Mouse (Mus musculus): ENCODE data around the gene Polr3k.

Gene Polr3k

DNA sequence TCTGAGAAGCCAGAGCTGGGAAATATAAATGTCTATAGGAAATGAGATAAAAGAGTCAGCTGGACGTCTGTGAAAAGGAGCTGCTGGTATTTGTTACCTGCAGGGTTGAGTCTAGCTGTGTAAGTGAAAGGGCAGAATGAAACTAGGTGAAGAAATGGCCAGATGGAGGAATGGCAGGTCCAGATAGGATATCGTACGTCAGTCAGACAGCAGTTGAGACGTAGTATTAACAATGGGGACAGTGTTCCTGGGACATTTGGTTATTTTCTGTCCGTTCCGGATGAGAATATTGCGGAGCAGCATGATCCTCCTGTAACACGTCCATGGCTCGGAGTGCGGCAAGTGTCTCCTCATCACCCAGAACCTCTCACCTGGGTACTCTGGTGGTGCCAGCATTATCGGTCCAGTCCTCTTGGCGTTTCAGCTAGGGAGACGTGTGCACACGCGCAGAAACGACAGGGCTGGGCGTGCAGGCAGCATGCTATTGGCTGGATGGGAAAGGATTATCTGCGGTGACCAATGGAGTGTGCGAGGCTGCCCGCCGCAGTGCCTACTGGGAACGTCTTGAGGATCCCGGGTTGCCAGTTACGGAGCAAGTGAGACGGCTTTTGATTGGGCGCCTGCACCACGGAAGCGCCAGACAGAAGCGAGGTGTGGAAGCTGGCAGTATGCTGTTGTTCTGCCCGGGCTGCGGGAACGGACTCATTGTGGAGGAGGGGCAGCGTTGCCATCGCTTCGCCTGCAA lies at the start of gene Polr3k:
Gene Polr3k (plus strand): TSS at position 547 of the 745 bp plus-strand sequence.
- DNase-seq (ENCODE audit: extremely low read depth, low read depth, low spot score): peak; percentile 70

DNA sequence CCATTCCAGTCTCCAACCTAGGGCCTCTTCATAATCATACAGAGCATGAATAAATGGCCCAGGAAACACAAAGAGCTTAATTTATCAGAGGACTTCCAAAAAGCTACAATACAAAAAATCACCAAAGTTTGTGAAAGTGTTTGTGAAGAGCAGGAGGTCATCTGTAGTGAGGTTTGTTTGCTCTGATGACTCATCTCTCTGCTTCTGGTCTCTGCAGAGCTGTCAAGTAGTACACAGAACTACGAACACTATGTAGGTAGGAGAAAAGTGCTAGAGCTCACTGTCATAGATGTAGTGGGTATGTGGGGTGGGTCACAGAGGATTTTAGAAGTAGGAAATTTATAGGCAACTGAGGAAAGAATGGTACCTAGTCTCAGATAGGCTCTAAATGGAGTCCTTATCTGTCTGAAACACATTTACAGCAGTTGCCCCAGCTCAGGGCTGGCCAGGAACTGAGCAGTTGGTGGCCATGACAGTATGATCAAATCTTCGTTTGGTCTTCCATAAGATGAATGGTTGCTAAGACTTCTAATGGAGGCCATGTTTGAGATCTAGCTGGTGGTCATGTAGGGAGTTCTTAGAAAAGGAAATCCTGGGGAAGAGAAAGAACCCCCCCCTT lies 35.0 kb upstream of the Polr3k start:
- DNase-seq (ENCODE audit: extremely low read depth, low read depth, low spot score): no peak

DNA sequence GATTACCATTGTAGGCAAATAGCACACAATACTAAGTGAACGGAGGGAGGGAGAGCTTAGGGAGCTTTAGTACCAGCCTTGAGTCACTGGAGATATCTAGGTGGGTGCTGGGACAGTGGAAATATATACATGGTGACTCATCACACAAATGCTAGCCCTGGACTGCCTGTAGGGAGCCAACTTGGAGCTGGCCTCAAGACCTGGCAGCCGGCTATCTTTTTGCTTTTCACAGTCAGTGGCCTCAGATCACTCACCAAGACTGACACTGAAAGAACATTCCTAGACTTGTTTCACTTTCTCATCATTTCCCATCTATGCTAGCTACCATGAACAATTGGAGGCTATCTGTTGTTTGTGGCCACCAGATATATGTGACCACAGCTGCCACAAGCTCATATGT lies 31.4 kb upstream of the Polr3k start:
- no peak for DNase-seq (ENCODE audit: extremely low read depth, low read depth, low spot score)

DNA sequence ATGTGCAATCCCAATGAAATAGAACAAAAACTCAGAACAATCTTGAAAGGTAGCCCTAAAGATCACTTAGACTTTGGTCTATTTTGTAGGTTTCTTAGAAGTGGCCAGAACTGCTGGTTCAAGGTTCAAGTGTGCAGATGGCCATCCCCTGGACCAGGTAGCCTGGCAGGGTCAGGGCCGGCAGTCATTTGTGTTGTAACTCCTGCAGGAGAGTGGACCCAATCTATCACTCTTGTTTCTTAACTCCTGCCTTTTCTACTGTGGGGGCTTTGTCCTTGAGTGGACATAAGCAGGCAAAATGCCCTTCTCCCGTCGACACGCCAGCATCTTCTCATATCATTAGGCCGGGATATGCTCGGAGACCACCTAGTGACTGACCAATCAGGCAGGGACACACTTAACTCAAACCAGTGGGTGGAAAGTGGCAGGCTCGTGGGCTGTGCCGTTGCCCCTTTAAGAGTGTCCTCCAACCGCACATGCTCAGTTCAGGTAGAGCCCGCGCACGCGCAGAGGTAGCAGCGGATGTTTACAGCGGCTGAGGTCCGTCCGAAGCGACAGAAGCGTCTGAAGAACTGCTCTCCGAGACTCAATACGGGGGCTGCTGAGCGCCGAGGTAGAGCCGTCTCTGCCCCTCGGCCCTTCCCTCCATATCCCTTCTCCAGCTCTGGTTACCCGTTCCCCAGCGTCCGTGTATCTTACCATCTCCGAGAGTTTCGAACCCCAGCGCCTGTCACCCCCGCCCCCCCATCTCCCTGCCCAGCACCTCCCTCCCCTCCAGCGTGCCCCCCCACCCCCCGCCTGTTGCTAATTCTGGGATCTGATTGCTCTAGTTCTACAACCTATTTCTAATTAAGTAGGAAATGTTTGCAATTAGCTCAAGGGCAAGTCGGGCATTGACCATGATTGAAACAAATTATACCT lies 26.5 kb upstream of the Polr3k start, which contains the start of gene Pcmtd2:
Gene Pcmtd2 (plus strand): TSS at position 483 of the 921 bp plus-strand sequence.
- DNase-seq (ENCODE audit: extremely low read depth, low read depth, low spot score): peak; percentile 30

DNA sequence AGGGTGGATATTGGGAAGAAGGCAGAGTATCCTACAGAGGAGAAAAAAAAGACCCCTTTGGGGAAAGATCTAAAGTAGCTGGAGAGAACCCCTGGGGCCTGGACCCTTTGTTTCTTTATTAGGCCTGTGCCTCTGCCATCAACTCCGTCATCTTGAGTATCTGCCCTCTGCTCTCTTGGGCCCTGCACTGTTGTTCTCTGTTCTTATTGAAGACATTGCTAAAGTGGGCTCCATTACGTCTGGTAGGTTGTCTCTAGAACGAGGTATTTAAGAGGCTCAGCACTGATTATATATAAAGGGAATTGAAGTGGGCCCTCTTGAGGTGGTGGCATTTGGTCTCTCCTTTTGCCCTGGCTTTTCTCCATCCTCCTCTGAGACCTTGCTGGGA lies 25.9 kb upstream of the Polr3k start:
- DNase-seq (ENCODE audit: extremely low read depth, low read depth, low spot score): no peak

DNA sequence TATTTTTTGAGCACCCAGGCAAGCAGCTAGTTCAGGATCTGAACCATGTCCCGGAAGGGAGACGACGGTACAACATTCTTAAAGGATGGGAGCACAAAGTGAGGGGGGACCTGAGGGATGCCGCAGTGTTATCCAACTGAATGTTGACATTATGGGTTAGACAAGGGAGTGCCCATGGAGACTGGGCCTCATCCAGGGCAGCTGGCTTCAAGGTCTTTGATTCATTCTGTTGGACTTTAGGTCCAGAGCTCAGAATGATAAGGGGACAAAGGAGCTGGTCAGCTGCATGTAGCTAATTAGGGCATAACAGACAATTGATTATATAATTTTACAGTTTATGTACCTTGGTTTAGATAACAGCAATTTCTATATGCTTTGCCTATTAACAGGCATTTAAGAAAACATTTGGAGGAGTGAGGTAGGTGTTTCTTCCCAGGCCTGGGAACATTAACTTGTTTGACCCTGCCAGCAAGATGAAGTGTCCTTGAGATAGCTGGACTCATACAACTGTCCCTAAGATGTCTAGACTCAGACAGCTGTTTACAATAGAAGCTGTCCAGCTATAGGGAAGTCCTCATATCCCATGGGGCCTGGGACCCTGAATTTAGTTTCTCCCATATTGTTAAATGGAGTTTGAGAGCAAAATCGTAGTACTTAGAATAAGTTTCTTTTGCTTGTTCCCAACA lies 18.3 kb upstream of the Polr3k start:
- no peak for DNase-seq (ENCODE audit: extremely low read depth, low read depth, low spot score)

DNA sequence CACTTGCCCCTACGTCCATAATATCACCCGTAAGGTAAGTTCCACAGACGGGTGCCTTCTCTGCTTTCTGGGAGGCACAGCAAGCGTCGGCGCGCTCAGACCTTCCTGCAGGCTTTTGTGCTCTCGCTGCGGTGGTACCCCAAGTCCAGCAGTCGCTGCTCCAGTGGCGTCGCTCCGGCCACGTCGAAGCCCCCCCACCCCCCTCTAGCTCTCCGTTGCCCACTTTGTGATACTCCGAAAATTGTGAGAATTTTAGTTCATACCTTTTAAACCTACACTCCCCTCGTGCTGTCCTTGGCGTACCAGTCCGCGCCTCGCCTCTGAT lies 361 bp downstream of the Polr3k start:
- no peak for DNase-seq (ENCODE audit: extremely low read depth, low read depth, low spot score)

DNA sequence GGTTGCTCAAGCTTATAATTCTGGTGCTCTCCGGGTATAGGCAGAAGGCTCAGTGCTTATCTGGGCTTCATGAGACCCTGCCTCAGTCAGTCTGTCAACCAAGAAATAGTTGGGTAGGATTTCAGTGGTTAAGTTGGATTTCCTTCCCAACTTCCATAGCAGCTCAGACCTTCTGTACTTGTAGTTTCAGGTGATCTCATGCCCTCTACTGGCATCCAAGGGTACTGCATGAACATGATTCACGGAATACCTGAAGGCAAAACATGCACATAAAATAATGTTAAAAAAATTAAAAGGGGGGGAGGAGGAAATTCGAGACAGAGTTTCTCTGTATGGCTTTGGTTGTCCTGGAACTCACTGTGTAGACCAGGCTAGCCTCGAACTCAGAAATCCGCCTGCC lies 2.8 kb downstream of the Polr3k start:
- DNase-seq (ENCODE audit: extremely low read depth, low read depth, low spot score): no peak

DNA sequence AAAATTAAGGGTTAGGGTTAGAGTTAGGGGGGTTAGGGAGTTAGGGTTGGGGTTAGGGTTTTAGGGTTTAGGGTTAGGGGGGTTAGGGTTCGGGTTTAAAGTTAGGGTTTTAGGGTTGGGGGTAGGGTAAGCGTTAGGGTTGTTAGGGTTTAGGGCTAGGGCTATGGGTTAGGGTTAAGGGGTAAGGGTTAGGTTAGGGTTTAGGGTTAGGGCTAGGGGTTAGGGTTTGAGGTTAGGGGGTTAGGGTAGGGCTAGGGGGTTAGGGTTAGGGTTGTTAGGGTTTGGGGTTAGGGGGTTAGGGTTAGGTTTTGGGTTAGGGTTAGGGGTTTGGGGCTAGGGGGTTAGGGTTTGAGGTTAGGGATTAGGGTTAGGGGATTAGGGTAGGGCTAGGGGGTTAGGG lies 6.9 kb downstream of the Polr3k start:
- no peak for DNase-seq (ENCODE audit: extremely low read depth, low read depth, low spot score)

DNA sequence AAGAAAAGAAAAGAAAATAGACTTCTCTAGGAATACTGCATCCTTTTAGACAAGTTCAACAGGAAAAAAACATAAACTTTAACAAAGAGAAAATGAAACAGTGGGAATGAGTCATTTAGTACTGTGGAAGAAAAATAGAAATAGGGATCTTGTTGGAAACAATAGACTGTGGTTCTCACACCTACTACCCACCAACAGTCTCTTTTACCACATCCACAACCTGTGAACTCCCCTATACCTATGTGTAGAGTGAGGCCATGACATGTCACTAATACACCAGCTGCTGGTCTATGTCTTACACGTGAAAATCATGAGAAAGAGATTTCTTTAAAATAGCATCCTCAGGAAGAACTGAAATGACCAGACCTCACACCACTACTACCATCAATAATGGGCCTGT lies 14.8 kb downstream of the Polr3k start:
- no peak for DNase-seq (ENCODE audit: extremely low read depth, low read depth, low spot score)

DNA sequence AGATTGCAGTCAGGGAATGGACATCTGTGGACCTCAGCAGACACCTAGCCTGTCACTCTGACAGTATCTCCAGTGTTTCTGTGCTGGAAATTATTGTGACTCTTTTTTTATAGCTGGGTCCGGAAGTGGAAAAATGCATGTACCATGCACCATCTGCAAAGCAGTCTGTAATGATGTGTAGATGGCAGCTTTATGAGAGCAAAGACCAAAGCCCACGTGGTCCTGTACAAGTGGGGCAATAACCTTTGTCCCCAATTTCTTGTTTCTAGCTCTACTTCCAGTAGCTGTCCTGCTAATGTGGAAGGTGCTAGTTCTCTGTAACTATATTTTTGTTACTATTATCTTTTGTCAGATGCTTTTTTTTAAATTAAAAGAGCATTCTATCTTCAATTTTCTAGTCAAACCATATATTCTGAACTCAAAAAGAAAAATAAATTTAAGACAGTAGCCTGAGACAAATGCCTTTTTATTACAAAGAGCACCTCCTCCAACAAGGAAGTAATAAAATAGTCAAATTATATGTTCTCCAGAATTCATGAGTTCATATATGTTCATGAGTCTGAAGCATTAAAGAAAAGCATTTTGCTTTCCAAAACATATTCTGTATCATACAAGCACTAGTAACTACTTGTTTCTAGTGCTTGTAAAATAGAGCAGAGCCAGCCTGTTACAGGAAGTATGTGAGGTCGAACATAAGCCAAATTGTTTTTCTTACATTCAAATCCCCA lies 19.0 kb downstream of the Polr3k start:
- no peak for DNase-seq (ENCODE audit: extremely low read depth, low read depth, low spot score)

DNA sequence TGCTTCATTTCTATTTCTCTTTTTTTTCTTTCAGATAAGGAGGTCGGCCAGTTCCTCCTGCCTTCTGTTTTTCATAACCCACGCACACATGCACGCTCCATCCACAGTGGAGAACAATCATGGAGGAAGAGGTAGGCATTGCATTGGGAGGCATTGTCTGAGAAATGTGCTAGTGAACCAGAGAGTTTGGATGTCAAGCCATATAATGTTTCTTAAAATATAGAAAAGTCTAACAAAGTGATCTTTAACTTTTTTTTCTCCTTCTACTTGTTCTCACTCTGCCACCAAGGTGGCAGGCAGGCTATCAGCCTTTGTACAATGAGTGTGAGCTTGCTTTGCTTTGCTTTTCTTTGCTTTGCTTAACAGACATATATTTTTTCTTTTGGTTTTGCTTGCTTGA lies 53.7 kb downstream of the Polr3k start:
- peak; percentile 42 for DNase-seq (ENCODE audit: extremely low read depth, low read depth, low spot score)

DNA sequence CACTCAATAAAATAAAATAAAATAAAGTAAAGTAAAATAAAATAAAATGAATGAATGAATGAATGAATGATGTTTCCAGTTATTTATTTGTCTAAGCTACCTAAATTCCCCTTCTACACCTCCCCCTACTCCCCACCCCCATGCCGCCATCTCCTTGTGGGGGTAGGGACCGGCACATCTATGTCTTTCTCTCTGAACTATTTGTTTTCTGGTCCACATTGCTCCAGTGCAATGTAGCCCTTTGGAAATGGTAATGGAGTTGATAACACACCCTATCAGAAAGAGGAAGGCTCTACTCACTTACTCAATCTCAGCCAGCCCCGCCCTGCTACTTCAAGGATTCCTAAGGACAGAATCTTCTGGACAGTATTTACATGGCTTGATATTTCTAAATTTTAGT lies 54.4 kb downstream of the Polr3k start:
- peak; percentile 18 for DNase-seq (ENCODE audit: extremely low read depth, low read depth, low spot score)
